Mouse (Mus musculus) liver, embryonic 11.5 days (tissue): ENCODE results near the gene Mettl21c. TPM values are rescaled to one million over a fixed set of nuclear protein-coding genes. Genes with fewer than 3 reads are reported as not detected.

Source experiments
- ATAC-seq: fragments of 200-750 bp; cut with Nextera tagmentation; replicated peaks from 2 replicates; pipeline ENCODE4 v1.8.0; 2017; ENCODE audit warnings: moderate number of reproducible peaks, mild to moderate bottlenecking, moderate TSS enrichment, moderate library complexity; ENCODE audit not compliant: low FRiP score
- DNase-seq: peaks from one replicate; pipeline ENCODE4 v3.0.0-alpha.2; 2017; ENCODE audit warnings: low spot score
- H3K27ac ChIP-seq: fragments of 300-500 bp; sonication (generic); 2 replicates; pipeline ENCODE4 v1.5.1; 2014; ENCODE audit warnings: mild to moderate bottlenecking, low read depth, low read length, control low read depth
- H3K27me3 ChIP-seq: fragments of 300-500 bp; sonication (generic); replicated peaks from 2 replicates; pipeline ENCODE4 v1.6.1; 2014; ENCODE audit warnings: low read length, mixed read lengths; ENCODE audit not compliant: control insufficient read depth, insufficient read depth
- H3K36me3 ChIP-seq: fragments of 300-500 bp; sonication (generic); 2 replicates; pipeline ENCODE4 v1.6.1; 2014; ENCODE audit warnings: mild to moderate bottlenecking, low read length, moderate library complexity, mixed read lengths; ENCODE audit not compliant: control insufficient read depth, insufficient read depth
- H3K4me1 ChIP-seq: fragments of 300-500 bp; sonication (generic); replicated peaks from 2 replicates; pipeline ENCODE4 v1.6.1; 2014; ENCODE audit warnings: low read length, mixed read lengths; ENCODE audit not compliant: control insufficient read depth, insufficient read depth
- H3K4me2 ChIP-seq: fragments of 300-500 bp; sonication (generic); 2 replicates; pipeline ENCODE4 v1.6.1; 2014; ENCODE audit warnings: mild to moderate bottlenecking, control low read depth, moderate library complexity
- H3K4me3 ChIP-seq: fragments of 300-500 bp; sonication (generic); 2 replicates; pipeline ENCODE4 v1.5.1; 2014; ENCODE audit warnings: low read depth, low read length, control low read depth
- H3K9ac ChIP-seq: fragments of 300-500 bp; sonication (generic); 2 replicates; pipeline ENCODE4 v1.6.1; 2014; ENCODE audit warnings: low read depth, low read length, control low read depth
- H3K9me3 ChIP-seq: fragments of 300-500 bp; sonication (generic); 2 replicates; pipeline ENCODE4 v1.6.1; 2016; ENCODE audit warnings: low read length, inconsistent platforms, mixed read lengths; ENCODE audit not compliant: control insufficient read depth
- WGBS: fragments of 180-500 bp; shearing (Covaris S2); extraction: QIAGEN DNeasy Blood & Tissue Kit; methylation state at CpG from one replicate; pipeline ENCODE4 v1.1.7; 2014; 5-methylcytosine and 5-hydroxymethylcytosine counted together
- polyA plus RNA-seq: library from polyadenylated mRNA; unstranded; fragments of >200 nt; fragmentation: Nextera tagmentation; extraction: Ambion mirVana; gene quantifications from 2 replicates; pipeline ENCODE4 v1.2.1, GENCODE M21; 2014

The Mettl21c gene
- polyA plus RNA-seq, 1 experiment from 2014 or later: 0.04 TPM

DNA sequence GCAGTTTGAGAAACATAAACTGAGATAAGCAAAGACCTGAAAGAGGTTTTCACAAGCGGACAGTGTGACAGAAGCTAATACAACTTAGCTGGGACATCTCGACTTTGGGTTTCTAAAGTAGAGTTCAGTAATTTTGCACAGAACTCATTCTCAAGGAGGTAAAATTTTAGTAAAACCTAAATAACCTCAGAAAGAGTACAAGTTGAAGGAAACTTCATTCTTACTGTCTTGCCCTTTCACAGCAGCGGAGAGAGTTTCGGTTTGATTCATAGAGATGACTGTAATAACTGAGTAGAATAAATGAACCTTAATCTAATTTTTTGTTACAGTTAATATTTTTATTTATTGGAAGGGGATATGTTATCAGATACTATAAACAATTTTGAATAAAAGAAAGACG is 13.1 kb upstream of the Mettl21c start:
- no peak for ATAC-seq
- Histone ChIP-seq H3K27ac (no peak overlapping the region), H3K4me2 (no peak overlapping the region), H3K4me3 (no peak overlapping the region), H3K36me3 (no peaks in the 10 kb centered on the region), H3K27me3 (no peaks in the 10 kb centered on the region), H3K4me1 (no peaks in the 10 kb centered on the region), H3K9ac (no peak overlapping the region), H3K9me3 (no peaks in the 10 kb centered on the region)
- WGBS: 82% methylated on average over 5 of the region's 5 CpGs
- DNase-seq: no peak

DNA sequence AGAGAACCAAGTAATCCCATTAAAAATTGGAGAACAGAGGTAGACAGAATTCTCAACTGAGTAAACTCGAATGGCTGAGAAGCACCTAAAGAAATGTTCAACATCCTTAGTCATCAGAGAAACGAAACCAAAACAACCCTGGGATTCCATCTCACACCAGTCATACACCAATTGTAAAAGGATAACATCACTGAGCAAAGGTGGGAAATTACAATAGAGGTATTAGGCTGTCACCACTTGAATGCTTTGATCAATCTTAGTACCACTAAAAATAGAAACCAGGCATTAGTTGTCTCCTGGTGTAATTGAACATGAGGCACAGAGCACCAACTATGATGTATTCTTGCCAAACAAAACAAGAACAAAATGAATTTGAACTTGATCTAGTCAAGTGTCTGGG is 12.4 kb upstream of the Mettl21c start:
- 56% methylated on average over 2 of the region's 2 CpGs for WGBS
- H3K9me3 ChIP-seq: no peaks in the 10 kb centered on the region
- no peak overlapping the region for H3K27ac ChIP-seq
- ATAC-seq (no peak), DNase-seq (no peak)
- no peak overlapping the region for H3K4me3 ChIP-seq
- no peak overlapping the region for H3K9ac ChIP-seq
- no peaks in the 10 kb centered on the region for H3K36me3 ChIP-seq
- no peaks in the 10 kb centered on the region for H3K27me3 ChIP-seq
- H3K4me1 ChIP-seq: no peaks in the 10 kb centered on the region
- no peak overlapping the region for H3K4me2 ChIP-seq

DNA sequence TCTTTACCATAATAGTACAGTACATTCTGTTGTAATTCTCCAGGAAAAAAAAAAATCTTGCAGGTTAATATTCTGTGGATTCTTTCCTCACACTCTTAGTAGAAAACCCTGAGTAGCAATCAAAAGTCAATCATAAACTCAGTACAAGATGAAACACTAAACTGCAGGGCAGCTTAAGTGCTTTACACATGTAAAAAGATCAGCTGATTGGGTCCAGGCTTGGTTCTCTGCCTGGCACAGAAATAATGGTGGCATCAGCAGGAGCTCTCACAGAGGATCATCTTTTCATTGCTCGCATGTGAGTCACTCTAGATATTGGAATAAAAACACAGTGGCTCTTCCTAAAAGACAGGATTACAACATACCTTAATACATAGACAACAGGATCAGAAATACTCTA is 7.8 kb upstream of the Mettl21c start:
- Histone ChIP-seq H3K9ac (no peak overlapping the region), H3K36me3 (no peaks in the 10 kb centered on the region), H3K4me2 (no peak overlapping the region), H3K4me3 (no peak overlapping the region), H3K27ac (no peak overlapping the region), H3K4me1 (no peaks in the 10 kb centered on the region), H3K27me3 (no peaks in the 10 kb centered on the region), H3K9me3 (no peaks in the 10 kb centered on the region)
- no peak for ATAC-seq
- no peak for DNase-seq
- WGBS: 85% methylated on average over 1 of the region's 1 CpGs

DNA sequence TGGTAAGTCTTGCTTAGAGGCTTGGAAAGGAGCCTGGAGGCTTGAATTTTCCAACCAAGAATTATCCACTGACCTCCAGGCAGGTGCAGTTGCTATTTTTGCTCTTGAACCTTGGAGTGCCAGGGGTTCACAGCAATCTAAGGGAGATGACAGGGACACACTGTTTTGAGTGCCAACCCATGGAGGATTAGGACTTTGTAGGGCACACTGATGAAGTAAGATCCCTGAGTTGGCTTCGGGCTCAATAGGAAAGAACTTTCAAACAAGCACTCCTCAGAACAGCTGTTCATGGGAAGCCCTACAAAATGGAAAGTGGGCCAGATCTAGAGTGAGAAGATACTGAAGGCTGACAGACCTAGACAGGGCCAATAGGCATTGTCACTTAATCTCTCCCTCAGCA is 2.8 kb upstream of the Mettl21c start:
- DNase-seq: no peak
- ATAC-seq: no peak
- no peak overlapping the region for H3K4me3 ChIP-seq
- H3K9me3 ChIP-seq: no peaks in the 10 kb centered on the region
- no peak overlapping the region for H3K9ac ChIP-seq
- WGBS: 85% methylated on average over 1 of the region's 1 CpGs
- no peaks in the 10 kb centered on the region for H3K4me1 ChIP-seq
- H3K27ac ChIP-seq: no peak overlapping the region
- no peak overlapping the region for H3K4me2 ChIP-seq
- H3K36me3 ChIP-seq: no peaks in the 10 kb centered on the region
- no peaks in the 10 kb centered on the region for H3K27me3 ChIP-seq

DNA sequence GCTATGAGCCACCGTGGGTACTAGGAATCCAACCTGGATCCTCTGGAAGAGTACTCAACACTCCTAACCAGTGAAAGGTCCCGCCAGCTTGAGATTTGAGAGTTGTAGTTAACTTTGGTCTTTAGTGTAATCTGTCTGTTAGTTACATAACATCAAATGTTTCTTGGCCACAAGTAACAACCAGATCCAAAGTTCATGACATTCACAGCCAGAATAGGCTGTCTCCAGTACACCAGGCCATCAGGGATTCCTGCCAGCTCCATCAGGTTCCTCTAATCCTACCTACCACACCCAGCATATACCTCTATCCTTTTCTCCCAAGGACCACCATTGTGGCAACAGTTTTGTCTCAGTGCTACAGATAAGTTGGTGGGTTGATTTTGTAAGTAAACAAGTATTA is 4.3 kb downstream of the Mettl21c start:
- Histone ChIP-seq H3K4me3 (no peak overlapping the region), H3K36me3 (no peaks in the 10 kb centered on the region), H3K9ac (no peak overlapping the region), H3K9me3 (no peaks in the 10 kb centered on the region), H3K27ac (no peak overlapping the region), H3K4me1 (no peaks in the 10 kb centered on the region), H3K4me2 (no peak overlapping the region), H3K27me3 (no peaks in the 10 kb centered on the region)
- ATAC-seq: no peak
- no peak for DNase-seq
- WGBS: 71% methylated on average over 2 of the region's 2 CpGs

DNA sequence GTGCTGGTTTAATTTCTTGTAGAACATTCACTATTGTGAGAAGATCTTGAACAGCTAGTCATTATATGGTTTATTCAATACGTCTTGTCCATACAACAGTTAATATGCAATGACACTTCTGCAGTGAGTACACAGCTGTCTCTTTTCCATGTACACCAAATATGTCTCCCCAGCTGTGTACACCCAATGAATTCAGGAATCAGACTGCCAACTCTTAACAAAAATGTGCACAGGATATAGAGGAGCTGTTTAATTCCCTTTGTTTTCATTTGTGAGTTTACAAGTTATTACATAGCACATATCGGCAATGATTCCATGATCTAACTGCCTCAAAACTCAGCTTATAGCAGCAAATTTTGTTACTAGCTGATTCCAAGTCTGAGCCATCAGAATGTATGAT is 15.3 kb downstream of the Mettl21c start:
- Histone ChIP-seq H3K9me3 (no peaks in the 10 kb centered on the region), H3K9ac (no peak overlapping the region), H3K27me3 (no peaks in the 10 kb centered on the region), H3K4me1 (no peaks in the 10 kb centered on the region), H3K36me3 (peaks cover 5% of the 10 kb centered on the region; the same call in 1 of the 2 replicates), H3K4me2 (no peak overlapping the region), H3K4me3 (no peak overlapping the region), H3K27ac (no peak overlapping the region)
- no peak for DNase-seq
- no peak for ATAC-seq
- WGBS: 94% methylated on average over 2 of the region's 2 CpGs

DNA sequence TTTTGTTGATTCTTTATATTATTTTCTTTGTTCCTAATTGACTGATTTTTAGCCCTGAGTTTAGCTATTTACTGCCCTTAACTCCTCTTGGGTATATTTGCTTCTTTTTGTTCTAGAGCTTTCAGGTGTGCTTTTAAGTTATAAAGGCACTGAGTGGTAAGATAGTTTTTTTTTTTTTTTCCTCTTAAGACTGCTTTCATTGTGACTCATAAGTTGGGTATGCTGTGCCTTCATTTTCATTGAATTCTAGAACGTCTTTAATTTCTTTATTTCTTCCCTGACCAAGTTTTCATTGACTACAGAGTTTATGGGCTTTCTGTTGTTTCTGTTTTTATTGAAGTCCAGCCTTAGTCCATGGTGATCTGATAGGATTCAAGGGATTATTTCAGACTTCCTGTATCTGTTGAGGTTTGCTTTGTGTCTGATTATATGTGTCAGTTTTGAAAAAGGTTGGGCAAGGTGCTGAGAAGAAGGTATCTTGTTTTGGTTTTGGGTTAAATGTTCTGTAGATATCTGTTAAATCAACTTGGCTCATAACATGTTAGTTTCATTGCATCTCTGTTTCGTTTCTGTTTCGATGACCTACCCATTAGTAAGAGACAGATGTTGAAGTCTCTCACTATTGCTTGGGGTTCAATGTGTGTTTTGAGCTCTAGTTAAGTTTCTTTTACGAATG is 22.8 kb downstream of the Mettl21c start:
- Histone ChIP-seq H3K4me1 (no peaks in the 10 kb centered on the region), H3K36me3 (peaks cover 29% of the 10 kb centered on the region), H3K27ac (no peak overlapping the region), H3K9ac (no peak overlapping the region), H3K9me3 (no peaks in the 10 kb centered on the region), H3K4me3 (no peak overlapping the region), H3K27me3 (no peaks in the 10 kb centered on the region), H3K4me2 (no peak overlapping the region)
- WGBS: 92% methylated on average over 4 of the region's 4 CpGs
- ATAC-seq (no peak), DNase-seq (no peak)

DNA sequence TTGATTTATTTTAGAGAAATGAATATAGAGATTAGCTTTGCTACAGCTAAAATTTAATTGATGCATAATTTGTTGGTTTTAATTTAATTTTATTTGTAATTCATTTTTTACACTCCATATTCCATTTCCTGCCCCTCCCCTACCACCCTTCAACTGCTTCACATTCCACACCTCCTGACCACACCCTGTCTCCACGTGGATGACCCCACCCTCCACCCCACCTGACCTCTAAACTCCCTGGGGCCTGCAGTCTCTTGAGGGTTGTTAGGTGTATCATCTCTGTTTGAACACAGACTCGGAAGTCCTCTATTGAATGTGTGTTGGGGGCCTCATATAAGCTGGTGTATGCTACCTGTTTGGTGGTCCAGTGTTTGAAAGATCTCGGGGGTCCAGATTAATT is 48.7 kb downstream of the Mettl21c start:
- Histone ChIP-seq H3K36me3 (peaks cover 7% of the 10 kb centered on the region; the same call in 1 of the 2 replicates), H3K9ac (no peak overlapping the region), H3K9me3 (no peaks in the 10 kb centered on the region), H3K4me1 (no peaks in the 10 kb centered on the region), H3K27ac (no peak overlapping the region), H3K4me2 (no peak overlapping the region), H3K4me3 (no peak overlapping the region), H3K27me3 (no peaks in the 10 kb centered on the region)
- no peak for DNase-seq
- ATAC-seq: no peak
- WGBS: 71% methylated on average over 3 of the region's 3 CpGs

DNA sequence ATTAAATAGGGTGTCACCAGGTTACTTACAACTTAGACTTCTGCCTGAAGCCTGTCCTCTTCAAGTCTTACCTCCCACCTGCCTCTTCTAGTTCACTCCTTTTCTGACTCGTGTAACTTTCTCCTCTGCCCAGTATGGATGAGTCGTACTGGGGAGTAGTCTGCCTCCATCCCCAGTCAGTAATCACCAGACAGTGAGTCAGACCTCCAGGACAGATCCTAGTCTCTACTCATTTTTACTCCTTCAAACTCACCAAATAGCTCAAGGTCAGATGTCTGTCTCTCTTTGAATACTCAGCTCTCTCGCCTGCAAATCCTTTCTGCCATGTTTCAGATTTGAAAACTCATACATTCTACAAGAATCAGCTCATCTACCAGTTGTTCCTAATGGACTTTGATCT is 50.5 kb downstream of the Mettl21c start:
- Histone ChIP-seq H3K36me3 (peaks cover 7% of the 10 kb centered on the region; the same call in 1 of the 2 replicates), H3K9ac (no peak overlapping the region), H3K4me1 (no peaks in the 10 kb centered on the region), H3K4me3 (no peak overlapping the region), H3K27ac (no peak overlapping the region), H3K9me3 (no peaks in the 10 kb centered on the region), H3K4me2 (no peak overlapping the region), H3K27me3 (no peaks in the 10 kb centered on the region)
- no peak for DNase-seq
- no peak for ATAC-seq
- WGBS: 84% methylated on average over 3 of the region's 3 CpGs
